Mouse (Mus musculus) ovary, adult 18-20 months (tissue): ENCODE measurements around the gene Ms4a10.

Source experiments
- DNase-seq: peaks from one replicate; pipeline ENCODE4 v3.0.0; 2022; ENCODE audit warnings: low spot score, mixed read lengths

Gene Ms4a10

GRCm38 (mm10) chr19:10918321-10918991 lies 56.0 kb downstream of the Ms4a10 start:
- no peak for DNase-seq

- DNase-seq: no peak
Observed at GRCm38 (mm10) chr19:10916506-10916905, 58.0 kb downstream of the Ms4a10 start.

GRCm38 (mm10) chr19:10914870-10915269 lies 59.6 kb downstream of the Ms4a10 start:
- DNase-seq: no peak

GRCm38 (mm10) chr19:10914291-10914690 lies 60.2 kb downstream of the Ms4a10 start:
- no peak for DNase-seq
